Mouse (Mus musculus) liver, embryonic 14.5 days (tissue): ENCODE data around the gene Sumo2. TPM values are rescaled to one million over a fixed set of nuclear protein-coding genes. Genes with fewer than 3 reads are reported as not detected.
A peak's percentile ranks its signal among the peaks of the same experiment; 100 is the strongest.

Experiments
- ATAC-seq: fragments of 200-750 bp; cut with Nextera tagmentation; 2 replicates; pipeline ENCODE4 v1.8.0; 2017; ENCODE audit warnings: moderate number of reproducible peaks, mild to moderate bottlenecking, moderate library complexity; ENCODE audit not compliant: insufficient read depth
- DNase-seq, 3 experiments: peaks; one replicate each; pipeline ENCODE4 v3.0.0-alpha.2; 2012 to 2013; ENCODE audit warnings: low read depth in 3 of 3, low spot score in 3 of 3
- H3K27ac ChIP-seq: fragments of 300-500 bp; sonication (generic); 2 replicates; pipeline ENCODE4 v1.5.1; 2014; ENCODE audit warnings: moderate library complexity, mild to moderate bottlenecking, control low read depth, inconsistent platforms
- H3K27me3 ChIP-seq: fragments of 300-500 bp; sonication (generic); 2 replicates; pipeline ENCODE4 v1.6.1; 2014; ENCODE audit warnings: mild to moderate bottlenecking, low read length, moderate library complexity; ENCODE audit not compliant: control insufficient read depth, insufficient read depth
- H3K36me3 ChIP-seq: fragments of 300-500 bp; sonication (generic); replicated peaks from 2 replicates; pipeline ENCODE4 v1.6.1; 2014; ENCODE audit warnings: low read depth; ENCODE audit not compliant: control insufficient read depth, insufficient read depth
- H3K4me1 ChIP-seq, 2 experiments: fragments of 200-500 bp in 1 of 2; fragments of 300-500 bp in 1 of 2; sonication (generic) in 1 of 2; replicated peaks; 2 replicates each; pipeline ENCODE4 v1.6.1; 2012 to 2014; ENCODE audit warnings: antibody characterized with exemption in 1 of 2, inconsistent platforms in 1 of 2, low read length in 1 of 2; ENCODE audit not compliant: control insufficient read depth in 2 of 2, insufficient read depth in 2 of 2
- H3K4me2 ChIP-seq: fragments of 300-500 bp; sonication (generic); 2 replicates; pipeline ENCODE4 v1.6.1; 2014; ENCODE audit warnings: low read depth, mild to moderate bottlenecking, control low read depth, moderate library complexity
- H3K4me3 ChIP-seq, 2 experiments: fragments of 200-500 bp in 1 of 2; fragments of 300-500 bp in 1 of 2; sonication (generic) in 1 of 2; 2 replicates each; pipeline ENCODE4 v1.5.1; 2012 to 2014; ENCODE audit warnings: low read depth in 2 of 2, low read length in 2 of 2, mild to moderate bottlenecking in 2 of 2, control low read depth in 1 of 2, inconsistent platforms in 1 of 2, moderate library complexity in 1 of 2; ENCODE audit not compliant: insufficient read depth in 1 of 2
- H3K9ac ChIP-seq: fragments of 300-500 bp; sonication (generic); replicated peaks from 2 replicates; pipeline ENCODE4 v1.6.1; 2014; ENCODE audit warnings: mild to moderate bottlenecking, control low read depth, moderate library complexity
- H3K9me3 ChIP-seq: fragments of 300-500 bp; sonication (generic); 2 replicates; pipeline ENCODE4 v1.6.1; 2016; ENCODE audit warnings: low read length, mixed read lengths; ENCODE audit not compliant: control insufficient read depth
- CTCF ChIP-seq: IDR thresholded peaks from 2 replicates; pipeline ENCODE4 v1.5.1; 2016; ENCODE audit warnings: antibody characterized with exemption, low read depth, control low read depth
- EP300 ChIP-seq: IDR thresholded peaks from 2 replicates; pipeline ENCODE4 v1.6.1; 2016; ENCODE audit warnings: antibody characterized with exemption, low read depth
- WGBS: fragments of 180-500 bp; shearing (Covaris S2); extraction: QIAGEN DNeasy Blood & Tissue Kit; methylation state at CpG from one replicate; pipeline ENCODE4 v1.1.7; 2014; ENCODE audit not compliant: insufficient replicate concordance; 5-methylcytosine and 5-hydroxymethylcytosine counted together
- polyA plus RNA-seq, 2 experiments: library from polyadenylated mRNA; depleted of rRNA in 1 of 2; stranded (reverse) in 1 of 2; unstranded in 1 of 2; fragments of >200 nt; fragmentation: Nextera tagmentation in 1 of 2; extraction: Ambion mirVana in 1 of 2; gene quantifications; 2 replicates each; pipeline versions ENCODE4 v1.2.1 to v1.2.3; 2012 to 2014

Sumo2 gene
- polyA plus RNA-seq, 2 experiments: 198 to 393 TPM

DNA sequence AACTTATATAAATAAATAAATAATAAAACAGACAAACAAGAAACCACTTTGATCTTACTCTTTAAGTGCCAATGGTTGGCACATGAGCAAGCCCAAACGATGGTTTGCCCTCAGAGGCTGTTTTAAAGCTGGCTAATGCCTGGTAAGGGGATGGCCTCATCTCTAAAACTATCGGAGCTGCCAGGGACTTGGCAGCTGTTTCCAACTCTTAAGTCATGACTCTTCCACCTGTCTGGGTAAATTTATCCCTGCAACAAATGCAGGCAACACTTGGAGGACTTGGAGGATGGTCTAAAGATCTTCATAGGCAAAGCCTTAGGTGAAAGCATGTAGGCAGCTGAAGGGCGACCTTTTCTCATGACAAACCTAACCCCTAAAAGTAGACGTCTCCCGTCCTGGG, 19.1 kb downstream of the Sumo2 start:
- 68% methylated on average over 5 of the region's 5 CpGs for WGBS
- DNase-seq: no peak

DNA sequence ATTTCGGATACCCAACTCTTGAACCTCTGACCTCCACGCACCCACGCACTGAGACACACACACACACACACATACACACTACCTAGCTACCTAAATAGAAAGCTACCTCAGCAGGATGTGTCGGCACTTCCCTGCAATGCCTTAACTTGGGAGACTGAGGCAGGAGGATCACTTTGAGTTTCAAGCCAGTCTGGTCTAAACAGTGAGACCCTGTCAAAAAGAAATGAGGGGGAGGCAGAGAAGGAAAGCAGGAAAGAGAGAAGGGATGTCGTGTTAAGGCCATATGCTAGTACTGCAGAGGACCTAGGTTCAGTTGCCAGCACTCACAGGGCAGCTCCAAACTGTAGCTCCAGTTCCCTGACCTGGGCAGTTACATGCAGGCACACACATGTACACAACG, 21.1 kb downstream of the Sumo2 start:
- Histone ChIP-seq H3K36me3 (no peaks in the 10 kb centered on the region), H3K4me3 (no peak overlapping the region), H3K27me3 (no peaks in the 10 kb centered on the region), H3K9me3 (no peaks in the 10 kb centered on the region), H3K9ac (no peak overlapping the region), H3K4me2 (peak overlapping the region; percentile 99), H3K27ac (no peak overlapping the region), H3K4me1 (peaks cover 28 to 38% of the 10 kb centered on the region in 2 experiments)
- WGBS: 61% methylated on average over 6 of the region's 6 CpGs
- ATAC-seq: no peak
- no peak for DNase-seq
- no peak for TF ChIP-seq CTCF
- no peak for TF ChIP-seq EP300

More for the DNA sequence above, 19.1 kb downstream of the Sumo2 start:
- Histone ChIP-seq H3K36me3 (no peaks in the 10 kb centered on the region), H3K4me2 (no peak overlapping the region), H3K27me3 (no peaks in the 10 kb centered on the region), H3K4me1 (peaks cover 10 to 18% of the 10 kb centered on the region in 2 experiments), H3K9me3 (no peaks in the 10 kb centered on the region), H3K9ac (no peak overlapping the region), H3K27ac (no peak overlapping the region), H3K4me3 (no peak overlapping the region)
- TF ChIP-seq CTCF: no peak
- no peak for TF ChIP-seq EP300
- ATAC-seq: no peak

DNA sequence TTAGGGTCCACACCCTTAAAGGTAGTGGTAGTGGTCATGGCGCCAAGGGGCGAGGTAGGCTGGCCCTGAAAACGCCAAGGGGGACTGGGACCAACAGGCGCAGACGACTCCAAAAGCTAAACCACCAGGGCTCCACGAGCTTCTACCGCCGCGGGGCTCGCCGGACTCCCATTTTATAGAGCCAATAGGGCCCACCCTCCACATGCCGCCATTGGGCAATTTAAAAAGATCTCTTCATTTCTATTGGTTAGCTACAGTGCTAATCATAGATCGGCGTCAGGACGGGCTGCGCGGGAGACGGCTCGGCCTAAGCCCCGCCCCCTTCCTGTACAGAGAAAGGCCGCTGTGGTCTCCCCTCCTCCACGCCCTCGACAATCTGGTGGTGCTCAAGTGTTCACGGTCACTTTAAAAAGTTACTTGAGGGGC, 21.8 kb downstream of the Sumo2 start, which contains the start of gene Jpt1:
Gene Jpt1 (minus strand): TSS at position 150 of the 426 bp plus-strand sequence.
- TF ChIP-seq EP300: peak; percentile 53; the same call in 1 of the 2 replicates
- TF ChIP-seq CTCF: no peak
- Histone ChIP-seq H3K4me2 (peak within 1 kb of the TSS; percentile 99), H3K27me3 (no peaks in the 10 kb centered on the region), H3K27ac (peak within 1 kb of the TSS; percentile 92), H3K4me1 (peaks cover 33 to 44% of the 10 kb centered on the region in 2 experiments), H3K9me3 (no peaks in the 10 kb centered on the region), H3K36me3 (no peaks in the 10 kb centered on the region), H3K9ac (peak within 1 kb of the TSS; percentile 97), H3K4me3 (peak within 1 kb of the TSS; percentile 80 to 98)
- DNase-seq: peak; percentile 94 to 96 (median 95)
- under 1% methylated on average over 24 of the region's 24 CpGs for WGBS
- ATAC-seq: peak; percentile 86

DNA sequence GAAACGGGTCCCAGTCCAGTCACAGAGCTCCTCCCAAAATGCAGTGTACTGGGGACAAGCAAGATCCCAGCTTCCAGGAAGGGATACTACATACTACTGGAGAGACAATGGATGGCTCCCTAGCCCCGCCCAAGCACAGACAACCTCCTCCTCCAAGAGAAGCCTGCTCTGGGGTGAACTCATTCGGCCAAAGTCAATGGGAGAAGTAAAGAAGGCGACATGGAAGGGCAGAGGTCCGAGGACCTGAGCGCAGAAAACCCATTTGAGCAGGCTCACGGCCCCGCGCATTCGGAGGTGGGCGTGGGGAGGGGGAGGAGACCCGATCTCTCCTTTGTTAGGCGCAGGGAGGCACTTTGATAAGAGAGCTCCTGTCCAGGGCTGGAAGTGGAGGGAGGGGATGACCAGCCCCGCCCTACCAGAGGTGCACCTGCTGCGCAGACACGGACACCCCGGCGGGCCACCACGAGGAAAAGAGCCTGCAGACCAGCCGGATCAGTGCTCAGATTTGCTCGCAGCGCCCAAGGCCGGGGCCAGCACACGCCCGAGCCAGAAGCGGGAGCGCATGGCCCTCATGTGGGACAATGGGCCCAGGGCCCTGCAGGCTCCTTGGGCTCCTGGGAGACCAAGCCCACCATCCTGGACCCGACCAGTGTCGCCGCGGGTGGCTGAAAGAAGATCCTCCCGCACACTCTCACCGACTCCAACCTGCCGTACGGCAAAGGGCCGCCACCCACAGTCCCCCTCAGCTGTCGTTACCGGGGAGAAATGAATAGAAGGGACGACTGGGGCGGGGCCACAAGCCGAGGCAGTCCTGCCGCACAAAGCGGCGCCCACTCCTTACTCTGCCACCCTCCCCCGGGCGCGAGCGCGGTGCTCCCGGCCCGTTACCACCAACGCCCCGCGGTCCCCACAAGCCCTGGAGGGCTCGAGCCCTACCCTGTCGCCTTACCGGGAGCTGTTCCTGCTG, 22.5 kb downstream of the Sumo2 start:
- ATAC-seq (peak; percentile 68), DNase-seq (peak in 1 of 3 experiments; percentile 35)
- H3K9ac ChIP-seq: peak overlapping the region; percentile 97
- no peaks in the 10 kb centered on the region for H3K36me3 ChIP-seq
- WGBS: under 1% methylated on average over 57 of the region's 57 CpGs
- peak overlapping the region; percentile 92 for H3K27ac ChIP-seq
- peaks cover 38 to 50% of the 10 kb centered on the region in 2 experiments for H3K4me1 ChIP-seq
- no peaks in the 10 kb centered on the region for H3K9me3 ChIP-seq
- H3K4me3 ChIP-seq: peak overlapping the region; percentile 80 to 98
- H3K27me3 ChIP-seq: no peaks in the 10 kb centered on the region
- TF ChIP-seq EP300 (no peak), CTCF (no peak)
- H3K4me2 ChIP-seq: peak overlapping the region; percentile 99
